Mouse (Mus musculus): ENCODE results near the gene Gm44502.

- TF ChIP-seq POLR2A (IDR thresholded peaks at IDR 0.05; ENCODE audit: insufficient read length, low read depth) (no peak), MAX (IDR thresholded peaks at IDR 0.05; ENCODE audit: low read depth) (no peak), REST (IDR thresholded peaks at IDR 0.05; ENCODE audit: insufficient read depth, insufficient read length) (no peak), USF1 (IDR thresholded peaks at IDR 0.05; ENCODE audit: low read depth) (no peak), CEBPB (IDR thresholded peaks at IDR 0.05; ENCODE audit: insufficient read depth, poor library complexity, severe bottlenecking) (no peak)
Observed at GRCm38 (mm10) chr15:89458942-89459341, 29.4 kb upstream of the Gm44502 start.
